Mouse (Mus musculus): Measurements from ENCODE around the gene Gpbar1.
A peak's percentile ranks its signal among the peaks of the same experiment; 100 is the strongest.

DNA sequence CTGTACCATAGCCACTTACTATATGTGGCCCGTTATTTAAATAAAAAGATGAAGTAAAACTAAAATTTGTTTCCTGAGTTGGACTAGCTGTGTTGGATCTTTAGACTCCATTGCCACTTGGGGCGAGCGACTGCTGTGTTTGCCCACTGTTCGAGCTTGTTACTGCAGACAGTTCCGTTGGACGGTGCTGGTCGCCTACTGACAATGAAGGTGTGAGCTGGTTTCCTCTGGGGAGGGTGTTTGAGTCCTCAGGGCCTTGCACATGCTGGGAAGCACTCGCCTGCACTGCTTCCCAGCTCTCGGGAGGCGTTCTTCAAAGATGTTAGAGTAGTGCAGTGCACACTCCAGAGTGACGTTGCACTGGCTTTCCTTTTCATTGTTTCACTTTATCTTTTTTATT, 38.7 kb upstream of the Gpbar1 start:
- TF ChIP-seq CTCF (IDR thresholded peaks at IDR 0.05; ENCODE audit: extremely low read depth, insufficient read depth, low read length), result no peak
- 0 out of 2 replicates have a peak, but pooled peaks have one; percentile 37 for TF ChIP-seq POLR2A (IDR thresholded peaks at IDR 0.05; ENCODE audit: extremely low read depth, insufficient read depth, low read length)
